Mouse (Mus musculus) heart, adult 10 weeks (tissue): Measurements from ENCODE around the gene E130311K13Rik. TPM values are rescaled to one million over a fixed set of nuclear protein-coding genes. Genes with fewer than 3 reads are reported as not detected.

Source experiments
- polyA plus RNA-seq: library from polyadenylated mRNA; stranded (reverse); fragments of 350-450 nt; fragmentation: Illumina TruSeq; extraction: RNeasy Lipid Tissue Mini Kit (QIAGEN cat#74804); gene quantifications from one replicate; pipeline ENCODE4 v1.2.3, GENCODE M21; 2014; ENCODE audit warnings: low read depth, low replicate concordance

E130311K13Rik gene
- polyA plus RNA-seq: 9.0 TPM

DNA sequence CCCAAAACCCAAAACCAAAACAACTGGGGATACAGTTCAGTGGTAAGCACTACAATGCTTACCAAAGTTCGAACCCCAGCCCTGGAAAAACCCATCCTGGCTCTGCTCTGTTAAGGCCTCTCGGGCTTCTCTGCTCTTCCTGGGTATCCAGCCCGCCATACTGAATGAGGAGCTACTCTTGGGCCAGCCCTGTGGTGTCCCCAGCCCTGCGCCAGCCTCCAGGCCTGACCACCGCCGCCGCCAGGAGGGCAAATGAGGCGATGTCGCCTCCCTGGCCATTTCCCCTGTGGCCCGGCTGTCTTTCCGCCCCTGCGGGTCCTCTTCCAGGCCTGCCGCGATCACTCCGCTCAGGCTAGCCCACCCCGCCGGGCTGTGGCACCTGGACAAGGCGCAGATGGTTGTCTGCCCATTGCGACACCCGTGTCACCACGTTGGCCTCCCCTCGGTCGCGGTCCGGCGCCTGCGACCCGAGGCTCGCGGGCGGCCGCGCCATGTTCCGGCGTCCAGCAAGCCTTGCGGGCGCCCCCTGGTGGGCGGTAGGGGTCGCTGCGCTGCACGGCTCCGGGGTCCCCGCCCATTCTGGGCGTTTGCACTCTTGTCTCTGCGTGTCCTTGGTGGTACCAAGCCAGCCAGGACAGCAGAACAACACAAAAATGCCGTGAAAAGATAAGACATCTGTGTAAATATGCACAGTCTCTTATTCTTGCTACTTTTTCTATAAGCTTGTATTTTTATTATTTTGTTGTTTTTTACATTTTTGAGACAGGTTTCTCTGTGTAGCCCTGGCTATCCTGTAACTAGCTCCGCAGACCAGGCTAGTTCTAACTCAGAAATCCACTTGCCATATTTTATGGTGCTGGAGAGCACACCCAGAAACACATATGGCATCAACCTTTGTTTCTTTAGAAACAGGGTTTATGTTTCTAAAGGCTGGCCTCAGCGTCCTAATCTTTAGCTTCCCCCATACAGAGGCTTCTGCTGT, at the start of gene E130311K13Rik:
Gene E130311K13Rik, minus strand, starts transcription at position 595 of the 982 bp plus-strand sequence.

DNA sequence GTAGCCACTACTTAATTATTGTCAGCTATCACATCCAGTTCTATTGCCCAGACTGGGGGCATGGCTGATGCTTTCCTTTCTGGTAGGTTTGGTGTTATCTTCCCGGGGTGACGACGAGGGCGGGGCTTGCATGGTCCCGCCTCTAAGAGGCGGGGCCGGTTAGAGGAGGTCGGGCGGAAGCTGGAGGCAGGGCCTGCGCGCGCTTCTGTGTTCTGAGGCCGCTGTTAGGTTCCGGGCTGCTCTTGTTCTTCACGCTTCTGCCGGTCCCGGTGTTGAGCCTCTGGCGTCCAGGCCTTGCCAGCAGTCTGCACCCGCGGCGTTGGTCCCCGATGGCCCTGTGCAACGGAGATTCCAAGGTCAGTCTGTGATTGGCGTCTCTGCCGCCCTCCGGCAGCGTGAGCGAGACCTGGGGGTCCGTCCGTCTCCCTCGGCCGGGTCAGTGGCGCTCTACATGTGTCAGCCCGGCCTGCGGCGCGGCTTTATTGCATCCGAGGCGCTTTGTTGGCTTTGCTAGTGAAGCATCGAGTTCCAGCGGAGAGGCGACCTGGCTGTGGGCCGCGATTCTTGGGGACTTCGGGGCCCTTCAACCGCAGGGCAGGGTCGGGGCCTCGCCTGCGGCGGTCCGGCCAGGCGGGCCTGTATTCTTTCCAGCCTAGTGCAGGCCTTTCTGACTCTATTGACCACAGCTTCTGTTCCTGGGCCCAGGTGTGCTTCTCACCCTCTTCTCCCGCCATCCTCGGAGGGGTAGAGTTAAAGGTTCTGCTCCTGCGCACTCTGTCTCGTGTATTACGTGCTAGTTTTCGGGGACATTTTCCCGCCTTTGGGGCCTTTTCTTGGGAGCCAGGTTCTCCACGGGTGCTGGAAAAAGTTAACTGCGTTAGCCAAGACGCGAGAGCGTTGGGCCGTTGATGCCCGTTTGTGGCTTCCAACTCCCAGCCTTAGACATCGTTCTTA, 47.0 kb upstream of the E130311K13Rik start, which contains the start of gene Gmps:
Gene Gmps, plus strand, starts transcription at position 152 of the 954 bp plus-strand sequence.

DNA sequence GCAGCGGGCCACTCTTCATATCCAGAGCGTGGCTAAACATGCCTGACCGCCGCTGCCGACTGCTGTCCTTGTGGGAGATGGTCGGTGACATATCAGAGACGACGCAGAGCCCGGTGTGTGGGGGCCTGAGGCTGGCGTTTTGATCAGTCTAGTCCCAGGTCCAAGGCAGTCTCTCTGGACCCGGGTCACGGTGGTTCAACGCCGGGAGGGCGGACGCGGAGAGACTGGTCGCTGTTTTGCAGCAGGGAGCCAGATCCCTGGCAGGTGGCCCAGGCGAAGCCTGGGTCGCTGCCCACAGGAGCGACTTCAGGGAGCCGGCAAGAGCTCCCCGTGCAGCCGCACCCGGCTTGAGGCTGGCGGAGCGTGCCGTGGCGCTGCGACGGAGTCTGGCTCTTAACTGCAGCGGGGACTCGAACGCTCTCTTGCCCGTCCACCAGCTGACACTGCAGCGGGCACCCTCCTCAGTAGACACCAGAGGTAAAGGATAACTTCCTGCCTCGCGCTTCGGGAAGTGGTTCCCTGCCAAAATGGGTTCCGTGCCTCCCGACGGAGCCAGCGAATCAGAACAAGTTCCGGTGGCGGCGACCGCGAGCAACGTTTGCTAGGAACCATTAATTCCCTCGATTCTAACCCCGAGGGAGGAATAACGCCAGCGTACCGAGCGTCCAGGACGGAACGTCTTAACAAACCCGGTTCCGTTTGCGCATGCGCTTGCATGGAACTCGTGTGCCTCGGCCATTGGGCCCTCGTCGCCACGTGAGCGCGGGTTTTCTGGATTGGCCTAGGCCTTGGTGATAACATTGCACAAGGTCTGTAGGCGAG, 35.0 kb upstream of the E130311K13Rik start, which contains the start of gene Slc33a1:
Gene Slc33a1, minus strand, starts transcription at position 669 of the 822 bp plus-strand sequence.

DNA sequence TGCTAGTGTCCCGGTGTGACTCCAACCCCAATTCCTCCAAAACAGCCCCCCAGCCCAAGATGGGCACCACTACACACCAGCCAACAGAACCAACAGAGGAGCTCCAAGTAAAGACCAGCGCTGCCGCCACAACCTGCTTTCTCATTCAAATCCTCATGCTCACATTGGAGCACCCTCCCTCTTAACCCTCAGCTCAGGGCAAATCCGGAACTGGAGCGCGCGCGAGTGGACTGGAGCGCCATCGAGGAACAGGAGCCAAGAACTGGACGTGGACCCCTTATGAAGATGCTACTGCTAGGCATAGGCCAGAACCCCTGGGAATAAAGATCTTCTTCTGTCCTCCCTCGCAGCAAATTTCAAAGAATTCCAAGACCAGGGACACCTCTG, 30.0 kb downstream of the E130311K13Rik start, which contains the start of gene Plch1:
Gene Plch1, minus strand, starts transcription at position 164 of the 387 bp plus-strand sequence.

Other genes with a start within 250 kb of the E130311K13Rik start
- 0.08 TPM for gene Plch1, start 30.0 kb downstream of the E130311K13Rik start, polyA plus RNA-seq
- 11.2 TPM for gene Slc33a1, start 35.3 kb upstream of the E130311K13Rik start, polyA plus RNA-seq
- 14.6 TPM for gene Gmps, start 46.6 kb upstream of the E130311K13Rik start, polyA plus RNA-seq
- gene Vmn2r1, start 152.1 kb upstream of the E130311K13Rik start, polyA plus RNA-seq: not detected
- not detected for gene Vmn2r2, start 212.5 kb upstream of the E130311K13Rik start, polyA plus RNA-seq